Mouse (Mus musculus) C2C12 (cell line): Measurements from ENCODE around the gene Olfr339.

Experiments used
- CEBPB ChIP-seq: IDR thresholded peaks from one replicate; pipeline ENCODE4 v1.6.1; 2011; ENCODE audit warnings: low read depth, mild to moderate bottlenecking, control low read depth, moderate library complexity
- CTCF ChIP-seq: IDR thresholded peaks from one replicate; pipeline ENCODE4 v1.5.1; 2011; ENCODE audit not compliant: control insufficient read depth, insufficient read depth, insufficient read length
- FOSL1 ChIP-seq: IDR thresholded peaks from one replicate; pipeline ENCODE4 v1.8.0; 2011; ENCODE audit warnings: mild to moderate bottlenecking, low read length; ENCODE audit not compliant: poor library complexity, insufficient read depth, severe bottlenecking
- MAX ChIP-seq: IDR thresholded peaks from one replicate; pipeline ENCODE4 v1.6.1; 2011; ENCODE audit warnings: mild to moderate bottlenecking, control low read depth
- MYOD1 ChIP-seq: IDR thresholded peaks from one replicate; pipeline ENCODE4 v1.6.1; 2011; ENCODE audit warnings: low read depth; ENCODE audit not compliant: control insufficient read depth, insufficient read length
- MYOG ChIP-seq: IDR thresholded peaks from one replicate; pipeline ENCODE4 v1.6.1; 2011; ENCODE audit not compliant: control insufficient read depth, insufficient read length; ENCODE audit errors: extremely low read depth
- USF1 ChIP-seq: IDR thresholded peaks from one replicate; pipeline ENCODE4 v1.6.1; 2011; ENCODE audit warnings: low read depth, mild to moderate bottlenecking, control low read depth, moderate library complexity

DNA sequence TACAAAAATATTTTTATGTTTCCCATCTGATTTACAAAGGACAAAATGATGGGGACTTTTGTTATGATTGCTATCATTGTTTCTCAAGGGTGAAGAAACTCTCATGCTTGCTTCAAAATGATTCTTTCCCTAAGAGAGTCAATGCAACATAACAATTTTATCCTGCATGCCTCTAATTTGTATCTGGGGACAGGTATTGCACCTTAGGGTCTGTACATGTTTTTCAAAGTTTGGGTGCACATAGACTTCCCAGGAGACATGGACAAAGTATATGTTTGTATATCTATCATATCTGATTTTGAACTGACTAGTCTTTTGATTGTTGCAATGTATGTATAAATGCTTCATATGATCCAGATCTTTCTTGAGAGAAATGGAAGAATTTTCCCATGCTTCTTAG, 45.5 kb upstream of the Olfr339 start, which contains the start of gene Olfr338:
- TF ChIP-seq MAX (no peak), CTCF (no peak), CEBPB (no peak), USF1 (no peak), MYOG (no peak), MYOD1 (no peak), FOSL1 (no peak)
